Mouse (Mus musculus) layer of hippocampus, postnatal 25 days (tissue): ENCODE measurements around the gene Pdcd11. TPM values are rescaled to one million over a fixed set of nuclear protein-coding genes. Genes with fewer than 3 reads are reported as not detected.
A peak's percentile ranks its signal among the peaks of the same experiment; 100 is the strongest.

ENCODE experiments used
- DNase-seq, 2 experiments: peaks; one replicate each; pipeline ENCODE4 v3.0.0; 2022; ENCODE audit warnings: mixed read lengths in 2 of 2, low spot score in 1 of 2; ENCODE audit errors: extremely low spot score in 1 of 2
- total RNA-seq, 2 experiments: library from RNA; stranded (reverse); gene quantifications; 2 replicates each; pipeline ENCODE4 v1.2.3; 2021

Gene Pdcd11
- 10 to 100 TPM; 15.7 to 19.2 TPM for total RNA-seq

DNA sequence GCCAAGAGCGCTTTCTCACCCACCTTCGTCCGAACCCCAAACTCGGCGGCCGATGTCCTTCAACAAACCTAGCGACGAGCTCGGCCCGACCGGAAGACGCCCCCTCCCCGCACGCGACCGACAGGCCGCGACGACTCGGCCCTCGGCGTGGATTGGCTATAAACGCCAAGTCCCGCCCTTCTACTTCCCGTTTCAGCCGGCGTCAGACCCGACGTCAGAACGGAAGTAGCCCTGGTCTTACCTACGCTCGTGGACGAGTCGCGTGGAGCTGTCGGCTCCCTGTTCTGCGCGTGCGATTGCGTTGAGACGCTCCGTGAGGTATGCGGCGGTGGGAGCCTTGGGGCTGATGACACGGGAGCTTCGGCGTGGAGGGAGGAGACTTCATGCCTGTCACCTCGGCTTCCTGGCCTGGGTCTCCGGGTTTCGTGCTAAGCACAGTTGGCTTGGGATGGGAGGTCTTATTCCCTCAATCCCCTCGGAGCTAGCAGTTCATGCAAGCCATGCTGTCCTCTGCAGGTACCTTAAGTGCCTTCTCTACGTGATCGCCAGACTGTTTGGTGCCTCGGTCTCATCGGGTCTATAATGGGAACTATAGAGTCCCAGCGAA, at the start of gene Pdcd11, which contains the start of gene Usmg5:
Gene Pdcd11, plus strand, starts transcription at position 219 of the 607 bp plus-strand sequence.
Gene Usmg5, minus strand, starts transcription at position 98 of the 607 bp plus-strand sequence.
- DNase-seq = peak; percentile 86 to 93

DNA sequence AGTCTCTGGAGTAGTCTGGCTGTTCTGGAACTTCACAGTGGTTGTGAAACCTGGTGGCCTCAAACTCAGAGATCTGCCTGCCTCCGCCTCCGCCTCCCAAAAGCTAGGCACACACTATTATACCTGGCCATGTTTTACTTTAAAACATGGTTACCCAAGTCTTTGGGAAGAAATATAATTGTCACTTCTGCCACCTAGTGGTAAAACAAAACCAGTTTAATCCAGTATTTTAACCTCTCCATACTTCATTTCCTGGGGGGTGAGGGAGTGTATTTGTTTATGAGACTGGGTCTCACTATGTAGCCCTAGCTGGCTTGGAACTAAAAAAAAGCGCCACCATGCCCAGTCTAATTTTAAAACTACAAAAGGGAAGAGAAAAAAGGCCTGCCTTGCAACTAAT, 47.0 kb upstream of the Pdcd11 start:
- no peak for DNase-seq

DNA sequence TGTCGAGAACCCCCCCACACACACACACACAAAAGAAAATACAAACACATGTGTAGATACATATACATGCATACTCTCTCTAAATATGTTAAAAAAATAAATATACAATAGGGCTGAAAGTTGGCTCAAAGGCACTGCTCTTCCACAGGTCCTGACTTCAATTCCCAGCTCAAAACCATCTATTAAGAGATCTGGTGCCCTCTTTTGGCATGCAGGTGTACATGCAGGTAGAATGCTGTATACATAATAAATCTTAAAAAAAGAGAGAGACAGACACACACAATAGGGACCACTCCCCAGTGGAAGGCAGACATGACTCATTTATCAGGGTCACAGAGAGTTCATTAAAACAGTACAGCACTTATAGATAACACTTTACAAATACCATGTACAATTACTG, 44.2 kb upstream of the Pdcd11 start:
- DNase-seq = no peak

DNA sequence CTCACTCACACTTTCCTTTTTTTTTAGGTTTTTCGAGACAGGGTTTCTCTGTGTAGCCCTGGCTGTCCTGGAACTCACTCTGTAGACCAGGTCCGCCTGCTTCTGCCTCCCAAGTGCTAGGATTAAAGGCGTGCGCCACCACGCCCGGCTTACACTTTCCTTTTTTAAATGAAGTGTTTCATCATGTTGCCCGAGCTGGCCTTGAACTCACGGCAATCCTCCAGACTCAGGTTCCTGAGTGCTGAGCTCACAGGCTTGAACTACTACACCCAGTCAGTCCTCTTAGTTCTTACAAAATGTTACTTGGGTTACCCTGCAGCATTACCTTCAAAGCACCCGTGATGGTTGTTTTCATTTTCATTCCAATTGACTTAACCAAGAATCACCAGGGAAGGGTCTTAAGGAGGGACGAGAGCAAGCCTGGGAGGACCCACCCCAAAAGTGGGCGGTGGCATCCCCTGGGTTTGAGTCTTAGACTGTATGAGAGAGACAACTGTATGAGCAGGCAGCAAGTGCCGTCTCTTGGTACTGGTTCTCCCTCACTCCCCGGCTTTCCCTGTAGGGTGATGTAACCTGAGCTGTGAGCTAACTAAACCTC, 43.2 kb upstream of the Pdcd11 start:
- no peak for DNase-seq

DNA sequence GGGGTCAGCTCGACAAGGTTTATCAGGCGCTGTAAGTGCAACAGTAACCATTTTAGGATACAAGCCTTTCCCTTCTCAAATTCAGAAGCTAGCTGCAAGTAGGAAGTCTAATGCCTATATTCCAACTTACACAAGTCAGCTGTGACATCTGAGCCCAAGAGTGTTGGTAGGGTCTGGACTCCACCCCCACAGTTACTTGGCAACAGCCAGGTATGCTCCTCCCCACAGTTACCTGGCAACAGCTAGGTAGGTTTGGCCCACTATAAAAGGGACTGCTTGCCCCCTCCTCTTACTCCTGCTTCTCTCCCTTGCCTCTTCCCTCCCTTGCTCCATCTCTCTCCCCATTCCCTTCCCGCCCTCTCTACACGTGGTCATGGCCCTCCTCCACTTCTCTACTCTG, 41.5 kb upstream of the Pdcd11 start:
- DNase-seq = no peak

DNA sequence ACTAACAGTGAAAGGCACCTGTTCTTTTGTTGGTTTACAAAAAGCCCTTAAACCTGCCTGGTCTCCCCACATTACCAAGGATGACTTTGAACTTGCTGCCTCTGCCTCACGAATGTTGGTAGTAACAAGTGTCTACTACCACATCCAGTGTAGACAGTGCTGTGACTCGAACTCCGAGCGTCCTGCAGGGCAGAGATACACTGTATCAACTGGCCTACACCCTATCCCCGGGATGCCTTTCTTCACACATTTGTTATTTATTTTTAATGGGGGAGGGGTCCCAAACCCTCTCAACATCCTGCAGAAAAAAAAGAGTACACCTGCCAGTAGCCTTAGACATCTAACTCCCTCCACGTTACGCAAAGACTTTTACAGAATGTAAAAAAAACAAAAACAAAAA, 40.7 kb upstream of the Pdcd11 start:
- no peak for DNase-seq

DNA sequence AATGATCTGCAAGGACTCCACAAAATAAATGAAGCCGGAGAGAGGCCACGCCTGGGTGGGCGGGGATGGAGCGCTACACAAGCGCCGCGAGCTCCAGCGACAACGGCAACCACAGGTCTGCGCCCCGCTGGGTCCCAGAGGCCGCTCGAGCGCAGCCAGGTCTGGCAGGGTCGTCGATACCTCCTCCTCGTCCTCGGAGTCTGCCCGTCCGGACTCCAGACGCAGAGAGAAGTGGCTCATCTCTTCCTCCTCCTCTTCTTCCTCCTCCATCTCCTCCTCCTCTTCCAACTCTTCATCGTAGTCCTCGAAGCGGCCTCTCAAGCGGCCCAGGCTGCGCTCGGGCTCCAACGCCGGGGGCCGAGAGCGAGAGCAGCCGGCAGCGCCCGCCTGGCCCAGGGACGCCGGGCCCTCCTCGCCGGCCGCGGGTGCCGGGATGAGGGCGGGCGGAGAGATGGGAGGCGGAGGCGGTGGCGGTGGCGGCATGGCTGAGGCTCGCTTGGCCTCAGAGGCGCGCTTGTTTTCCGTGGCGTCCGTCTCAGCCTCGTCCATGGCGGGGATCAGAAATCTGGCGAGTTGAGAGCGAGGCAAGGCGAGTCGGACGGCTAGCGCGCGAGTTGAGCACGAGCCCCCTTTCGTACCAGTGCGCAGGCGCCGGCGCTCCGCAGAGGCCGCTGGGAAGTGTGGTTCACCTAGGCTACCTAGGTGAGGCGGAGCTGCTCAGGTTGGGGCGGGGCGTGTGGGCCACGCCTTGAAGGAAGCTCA, 40.1 kb upstream of the Pdcd11 start, which contains the start of gene Pcgf6:
Gene Pcgf6, minus strand, starts transcription at position 636 of the 762 bp plus-strand sequence.
- peak; percentile 76 for DNase-seq

DNA sequence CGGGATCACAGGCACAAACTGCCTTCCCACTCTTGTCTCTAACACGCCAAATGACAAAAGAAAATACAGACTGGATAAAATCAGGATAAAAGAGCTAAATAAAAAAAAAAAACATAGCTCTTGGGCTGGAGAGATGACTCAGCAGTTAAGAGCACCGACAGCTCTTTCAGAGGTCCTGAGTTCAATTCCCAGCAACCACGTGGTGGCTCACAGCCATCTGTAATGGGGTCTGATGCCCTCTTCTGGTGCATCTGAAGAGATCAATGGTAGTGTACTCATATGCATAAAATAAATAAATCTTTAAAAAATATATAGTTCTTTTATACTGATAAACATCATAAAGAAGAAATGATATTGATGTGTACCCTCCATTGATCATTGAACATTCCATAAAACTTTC, 37.6 kb upstream of the Pdcd11 start:
- no peak for DNase-seq

DNA sequence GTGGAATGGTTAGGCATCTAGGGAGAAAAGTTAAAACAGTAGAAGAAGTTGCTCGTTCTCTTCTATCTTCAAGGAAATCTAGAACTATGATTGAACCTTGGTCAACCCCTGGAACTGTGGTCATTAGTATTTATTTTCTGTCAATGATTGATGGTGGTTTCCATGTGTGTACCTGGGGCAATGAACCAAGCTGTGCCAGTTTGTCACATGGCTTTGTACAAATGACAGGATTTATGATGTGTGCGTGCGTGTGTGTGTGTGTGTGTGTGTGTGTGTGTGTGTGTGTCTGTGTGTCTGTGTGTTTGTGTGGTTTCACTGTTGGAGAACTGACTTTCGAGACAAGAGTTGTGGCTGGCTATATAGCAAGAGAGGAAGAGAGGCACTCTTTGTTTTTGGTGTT, 37.1 kb upstream of the Pdcd11 start:
- no peak for DNase-seq

DNA sequence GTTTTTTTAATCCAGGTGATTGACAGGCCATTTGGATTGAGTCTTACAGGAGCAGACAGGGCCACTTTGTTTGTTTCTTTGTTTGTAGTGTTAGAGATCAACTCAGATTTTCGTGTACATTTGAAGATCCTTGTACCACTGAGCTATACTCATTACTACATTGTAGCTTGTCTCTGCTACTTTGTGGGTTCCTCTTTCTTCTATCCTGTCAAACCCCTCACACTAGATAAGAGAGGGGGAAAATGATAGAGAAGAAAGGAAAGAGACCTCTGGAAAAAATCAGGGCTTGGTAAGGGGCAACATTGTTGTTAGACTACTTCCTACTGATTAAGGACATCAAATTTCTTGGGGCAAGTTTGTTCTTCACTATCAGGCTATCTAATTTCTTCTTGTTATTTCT, 32.9 kb upstream of the Pdcd11 start:
- no peak for DNase-seq

DNA sequence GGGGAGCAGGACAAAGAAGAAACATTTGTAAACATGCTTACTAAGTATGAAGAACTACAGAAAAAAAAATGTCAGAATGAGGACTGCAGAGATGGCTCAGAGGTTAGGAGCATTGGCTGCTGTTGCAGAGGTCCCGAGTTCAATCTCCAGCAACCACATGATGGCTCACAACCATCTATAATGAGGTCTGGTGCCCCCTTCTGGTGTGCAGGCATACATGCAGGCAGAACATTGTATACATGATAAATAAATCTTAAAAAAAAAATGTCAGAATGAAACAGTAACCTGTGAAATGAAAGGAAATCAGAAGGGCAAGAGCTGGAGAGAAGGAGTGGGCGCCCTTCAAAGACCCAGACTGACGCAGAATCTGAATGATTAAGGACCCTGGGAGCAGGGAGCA, 24.7 kb upstream of the Pdcd11 start:
- DNase-seq = no peak

DNA sequence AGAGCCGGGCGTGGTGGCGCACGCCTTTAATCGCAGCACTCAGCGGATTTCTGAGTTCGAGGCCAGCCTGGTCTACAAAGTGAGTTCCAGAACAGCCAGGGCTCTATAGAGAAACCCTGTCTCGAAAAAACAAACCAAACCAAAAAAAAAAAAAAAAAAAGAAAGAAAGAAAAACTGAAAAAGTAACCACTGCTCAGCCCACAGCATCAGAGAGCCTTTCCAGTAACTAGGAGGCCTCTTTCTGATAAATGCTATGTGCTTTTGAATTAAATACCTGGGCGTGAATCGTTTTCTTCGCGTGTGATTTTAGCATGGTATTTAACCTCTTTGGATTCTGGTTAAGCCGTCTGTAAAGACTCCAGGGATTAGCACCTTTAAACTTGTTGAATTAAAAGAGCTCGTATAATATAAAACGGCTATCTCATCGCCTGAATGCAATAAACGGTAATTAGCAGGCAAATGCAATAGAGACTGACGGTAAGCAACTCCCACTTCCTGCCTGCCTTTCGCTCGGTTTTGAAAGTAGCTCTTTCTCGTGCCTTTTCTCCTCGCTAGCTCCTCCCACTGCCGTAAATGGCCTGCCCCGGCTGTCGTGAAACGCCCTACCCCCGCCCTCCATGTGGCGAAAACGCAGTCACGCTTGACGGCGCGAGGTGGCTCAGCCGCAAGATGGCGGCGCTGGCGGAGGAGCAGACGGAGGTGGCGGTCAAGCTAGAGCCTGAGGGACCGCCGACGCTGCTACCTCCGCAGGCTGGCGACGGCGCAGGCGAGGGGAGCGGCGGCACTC, 23.3 kb upstream of the Pdcd11 start, which contains the start of gene Taf5:
Gene Taf5, plus strand, starts transcription at position 651 of the 787 bp plus-strand sequence.
- DNase-seq = peak; percentile 90 to 93

DNA sequence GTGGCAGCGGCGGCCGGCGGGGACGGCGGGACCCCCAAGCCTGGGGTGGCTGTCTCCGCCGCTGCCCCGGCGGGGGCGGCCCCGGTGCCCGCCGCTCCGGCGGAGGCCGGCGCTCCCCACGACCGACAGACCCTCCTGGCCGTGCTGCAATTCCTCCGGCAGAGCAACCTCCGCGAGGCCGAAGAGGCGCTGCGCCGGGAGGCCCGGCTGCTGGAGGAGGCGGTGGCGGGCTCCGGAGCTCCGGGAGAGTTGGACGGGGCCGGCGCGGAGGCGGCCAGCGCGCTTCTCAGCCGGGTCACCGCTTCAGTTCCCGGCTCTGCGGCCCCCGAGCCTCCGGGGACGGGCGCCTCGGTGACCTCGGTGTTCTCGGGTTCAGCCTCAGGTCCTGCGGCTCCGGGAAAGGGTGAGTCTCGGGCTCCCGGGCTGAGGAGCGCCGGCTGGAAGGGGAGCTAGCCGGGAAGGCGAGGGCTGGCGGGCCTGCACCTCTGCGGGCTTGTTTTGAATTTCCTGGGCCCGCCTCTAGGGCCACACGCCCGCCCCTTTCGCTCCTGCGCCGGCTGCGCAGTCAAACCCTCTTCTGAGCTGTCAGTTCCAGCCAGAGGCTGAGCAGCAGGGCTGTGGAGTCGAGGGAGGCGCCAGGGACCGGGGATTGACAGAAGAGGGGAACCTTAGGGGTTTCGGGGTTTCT, 22.5 kb upstream of the Pdcd11 start:
- DNase-seq = peak; percentile 65 to 68

DNA sequence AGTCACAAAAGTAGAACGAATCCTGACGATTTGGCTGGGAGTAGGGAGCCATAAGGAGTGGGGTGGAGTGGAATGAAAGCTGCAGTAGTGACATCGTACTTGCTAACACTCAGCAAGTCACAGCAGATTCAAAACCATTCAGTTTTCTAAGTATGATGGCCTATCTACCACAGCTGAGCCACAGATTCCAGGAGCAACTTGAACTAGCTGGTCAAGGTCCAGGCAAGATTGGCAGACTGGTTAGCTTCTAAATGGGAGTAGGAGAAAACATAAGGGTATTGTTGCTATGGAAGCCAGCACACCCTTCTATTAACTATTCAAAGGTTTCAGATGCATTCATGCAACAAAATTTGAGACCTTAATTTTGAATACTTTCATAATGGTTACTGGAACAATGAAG, 2.3 kb upstream of the Pdcd11 start:
- DNase-seq = no peak

DNA sequence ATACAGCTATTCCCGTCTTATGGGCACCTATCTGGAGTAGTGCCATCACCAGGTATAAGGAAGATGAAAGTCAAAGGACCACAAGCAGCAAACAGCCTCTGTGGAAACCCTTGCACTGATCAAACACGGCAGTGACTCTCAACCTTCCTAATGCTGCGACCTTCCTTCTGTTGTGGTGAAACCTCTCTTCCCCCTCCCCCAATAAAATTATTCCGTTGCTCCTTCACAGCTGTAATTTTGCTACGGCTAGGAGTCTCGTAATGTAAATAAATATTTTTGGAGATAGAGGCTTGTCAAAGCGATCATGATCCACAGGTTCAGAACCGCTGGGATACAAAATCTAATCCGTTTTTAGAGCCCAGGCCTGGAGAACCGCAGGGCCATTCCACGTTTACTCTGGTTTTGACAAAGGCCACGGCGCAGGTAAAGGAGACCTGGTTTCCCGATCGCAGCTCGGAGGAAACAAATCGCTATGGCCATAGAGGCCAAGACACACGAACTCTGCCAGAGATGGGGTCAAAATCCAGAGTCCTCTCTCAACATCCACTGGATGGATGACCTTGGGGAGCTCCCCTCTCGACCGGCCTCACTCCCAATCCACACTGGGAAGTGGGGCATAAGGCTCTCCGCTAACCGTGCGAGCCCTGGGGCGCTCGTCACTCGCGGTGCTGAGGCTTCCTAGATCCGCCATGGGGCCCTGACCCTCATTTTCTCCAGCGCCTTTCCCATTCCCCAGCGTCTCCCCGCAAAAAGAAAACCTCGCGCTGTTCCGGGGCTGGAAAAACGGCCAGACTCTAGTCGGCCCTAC, 646 bp upstream of the Pdcd11 start:
- peak in 1 of 2 experiments; percentile 8 for DNase-seq

DNA sequence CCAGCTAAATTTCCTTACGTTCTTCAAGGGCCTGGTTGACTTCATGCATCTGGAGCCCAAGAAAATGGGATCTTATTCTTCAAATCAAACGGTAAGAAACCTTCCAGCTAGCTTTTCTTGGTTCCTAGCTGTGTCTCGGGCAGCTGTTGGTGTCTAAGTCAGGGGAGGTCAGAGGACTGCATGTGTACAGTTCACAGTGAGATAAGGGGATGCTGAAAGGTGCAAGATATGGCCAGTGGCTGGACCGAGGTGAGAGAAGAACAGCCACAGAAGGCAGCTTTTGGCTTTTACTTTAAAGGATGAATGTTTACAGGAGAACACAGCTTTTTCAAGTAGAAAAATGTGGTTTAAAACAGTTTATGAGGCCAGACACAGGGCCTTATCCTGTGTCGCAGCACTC, 10.5 kb downstream of the Pdcd11 start:
- no peak for DNase-seq

DNA sequence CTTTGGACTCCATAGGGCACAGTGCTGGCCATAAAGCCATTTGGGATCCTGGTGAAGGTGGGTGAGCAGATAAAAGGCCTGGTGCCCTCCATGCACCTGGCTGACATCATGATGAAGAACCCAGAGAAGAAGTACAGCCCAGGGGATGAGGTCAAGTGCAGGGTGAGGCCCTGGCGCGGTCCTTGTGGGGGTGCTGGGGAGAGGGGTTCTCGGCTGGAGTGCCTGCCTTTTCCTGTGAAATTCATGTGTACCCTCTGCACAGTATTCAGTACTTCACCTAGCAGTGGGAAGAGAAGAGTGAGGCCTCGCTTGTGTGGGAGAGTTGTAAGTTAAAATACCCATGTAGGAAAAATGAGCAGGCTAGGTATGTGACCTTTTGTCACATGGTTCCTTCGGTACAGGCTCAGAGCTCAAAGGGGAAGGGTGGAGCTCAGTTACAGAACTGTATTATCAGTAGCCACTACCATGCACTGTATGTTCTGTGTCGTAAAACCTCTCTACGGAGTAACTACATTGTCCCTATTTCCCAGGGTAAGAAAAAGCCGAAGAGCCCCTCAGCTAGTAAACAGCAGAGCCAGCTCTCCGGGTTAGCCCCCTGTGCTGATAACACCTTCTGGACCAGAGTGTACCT, 14.2 kb downstream of the Pdcd11 start:
- no peak for DNase-seq

DNA sequence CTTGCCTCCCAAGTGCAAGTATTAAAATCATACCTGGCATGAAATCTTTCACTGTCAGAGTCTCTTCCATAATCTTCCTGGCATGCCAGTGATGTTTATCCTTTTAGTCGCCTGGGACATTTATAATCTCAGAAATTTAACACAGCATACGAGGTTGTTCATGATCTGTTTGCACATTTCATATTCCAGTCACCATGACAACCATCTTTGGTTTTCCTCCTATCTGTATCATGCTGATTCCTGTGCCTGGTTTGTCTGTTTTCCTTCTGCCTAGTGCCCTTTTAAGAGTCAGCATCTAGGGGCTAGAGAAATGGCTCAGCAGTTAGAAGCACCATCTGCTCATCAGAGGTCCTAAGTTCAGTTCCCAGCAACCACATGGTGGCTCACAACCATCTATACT, 28.1 kb downstream of the Pdcd11 start:
- no peak for DNase-seq

DNA sequence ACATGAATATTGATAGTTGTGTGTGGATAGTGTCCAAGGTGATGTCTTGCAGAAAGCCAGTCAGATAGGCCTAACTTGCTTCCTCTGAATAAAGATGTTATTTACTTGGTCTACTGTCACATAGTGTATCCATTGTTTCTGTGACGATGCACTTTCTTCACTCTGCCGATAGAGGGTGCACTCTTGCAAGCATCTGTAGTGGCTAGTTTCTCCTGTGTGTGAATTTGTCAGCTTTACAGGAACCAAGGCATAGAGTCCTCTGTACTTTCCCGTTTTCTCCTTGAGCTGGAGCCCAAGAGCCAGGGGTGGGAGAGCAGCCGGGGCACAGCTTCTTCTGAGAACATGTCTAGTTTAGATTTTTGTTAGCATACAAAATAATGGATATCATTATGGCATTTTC, 30.5 kb downstream of the Pdcd11 start:
- no peak for DNase-seq
